Mouse (Mus musculus): ENCODE results near the gene Ankrd11.

- TF ChIP-seq CTCF (IDR thresholded peaks at IDR 0.05; ENCODE audit: low read depth, low read length) (no peak), TAL1 (conservative IDR thresholded peaks at IDR 0.05; ENCODE audit: low read depth, low read length) (no peak), GATA1 (IDR thresholded peaks at IDR 0.05; ENCODE audit: borderline replicate concordance, low read length) (no peak), POLR2AphosphoS5 (IDR thresholded peaks at IDR 0.05; ENCODE audit: insufficient replicate concordance, low read depth, low read length) (no peak), GATA2 (IDR thresholded peaks at IDR 0.05; ENCODE audit: borderline replicate concordance, low read depth, low read length) (no peak)
Observed at GRCm38 (mm10) chr8:122928631-122929224, 113.3 kb downstream of the Ankrd11 start.

Data from G1E (cell line).